Mouse (Mus musculus) T-helper 1 cell (primary cell): ENCODE results near the gene Tmem170b.
"Not testable (repeated sequence)": the region's sequence is repeated elsewhere in the genome, so short reads cannot be mapped to it uniquely, and the experiment has no call there.

Source experiments
- in situ Hi-C: fragments of 300-600 bp; cut with MboI, MseI; formaldehyde crosslinking; loops from one replicate; pipeline ENCODE4 v1.15.1; 2025; ENCODE audit warnings: high pct_unique_total_duplicates

Tmem170b gene

DNA sequence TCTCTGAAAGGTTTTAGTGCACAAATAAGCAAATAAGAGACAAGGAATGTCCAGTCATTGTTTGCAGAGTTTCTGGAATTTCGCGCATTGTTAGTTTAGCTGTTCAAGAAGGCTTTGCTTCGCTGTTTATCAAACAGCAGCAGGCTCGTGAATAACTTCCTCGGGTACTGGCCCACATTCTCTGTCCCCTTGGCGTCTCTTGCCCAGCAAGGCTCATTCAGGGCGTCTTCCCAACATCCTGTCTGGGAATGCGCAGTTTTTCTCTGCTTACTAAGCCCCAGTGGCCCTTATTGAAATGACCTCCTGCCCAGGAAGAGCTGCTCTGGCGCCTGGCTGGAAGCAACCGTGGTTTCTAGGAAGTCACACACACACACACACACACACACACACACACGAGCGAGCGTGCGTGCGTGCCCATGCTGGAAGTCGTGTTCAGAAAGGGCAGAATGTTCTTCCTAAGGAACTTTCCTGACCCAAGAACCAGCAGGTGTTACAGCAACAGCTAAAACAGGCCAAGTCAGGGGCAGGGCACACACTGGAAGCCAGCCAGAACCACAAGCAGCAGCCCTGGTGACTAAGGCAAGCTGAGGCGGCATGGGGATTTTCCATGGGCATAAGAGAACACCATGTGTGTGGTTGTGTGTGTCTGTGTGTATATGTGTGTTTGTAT lies 56.8 kb downstream of the Tmem170b start:
- in situ Hi-C loops: no loop called here

DNA sequence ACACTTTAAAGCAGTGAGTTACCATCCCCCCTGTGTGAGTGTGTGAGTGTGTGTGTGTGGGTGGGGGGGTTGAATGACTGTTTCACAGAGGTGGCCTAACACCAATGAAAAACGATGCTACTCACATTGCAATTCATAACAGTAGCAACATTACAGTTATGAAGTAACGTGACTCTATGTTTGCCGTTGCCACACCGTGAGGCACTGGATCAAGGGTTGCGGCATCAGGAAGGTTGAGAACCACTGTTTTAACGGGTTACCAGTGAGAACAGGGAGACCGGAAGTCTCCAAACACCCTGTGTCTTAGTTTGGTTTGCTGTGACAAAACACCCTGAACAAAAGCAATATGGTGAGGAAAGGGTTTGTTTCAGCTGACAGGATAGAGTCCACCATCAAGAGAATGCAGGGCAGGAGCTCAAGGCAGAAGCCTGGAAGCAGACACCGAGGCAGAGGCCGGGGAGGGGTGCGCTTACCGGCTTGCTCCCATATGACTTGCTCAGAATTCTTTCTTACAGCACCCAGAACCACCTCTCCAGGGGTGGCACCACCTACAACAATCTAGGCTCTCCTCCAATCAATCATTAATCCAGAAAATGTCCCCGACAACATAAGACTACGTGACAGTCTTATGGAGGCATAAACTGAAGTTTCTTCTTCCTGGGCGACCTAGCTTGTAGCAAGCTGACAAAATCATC lies 57.9 kb downstream of the Tmem170b start:
- in situ Hi-C loops: no loop called here

DNA sequence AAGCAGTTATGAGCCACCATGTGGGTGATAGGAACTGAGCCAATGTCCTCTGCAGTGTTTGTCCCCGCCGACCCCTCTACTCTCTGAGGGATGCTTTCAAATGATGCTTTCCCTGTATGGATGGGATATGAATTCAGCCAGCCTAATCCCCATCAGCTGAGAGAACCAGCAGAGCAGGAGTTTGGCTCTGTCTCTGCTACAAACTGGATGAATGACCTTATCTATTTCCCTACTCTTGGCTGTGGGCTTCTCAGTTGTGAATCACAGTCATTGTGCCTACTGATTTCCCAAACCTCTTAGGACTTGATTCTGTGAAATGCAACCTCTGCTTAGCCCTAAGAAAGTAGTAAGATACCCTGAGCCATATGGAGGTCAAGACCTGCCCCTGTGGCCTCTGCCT lies 64.2 kb downstream of the Tmem170b start:
- in situ Hi-C loops: no loop called here

DNA sequence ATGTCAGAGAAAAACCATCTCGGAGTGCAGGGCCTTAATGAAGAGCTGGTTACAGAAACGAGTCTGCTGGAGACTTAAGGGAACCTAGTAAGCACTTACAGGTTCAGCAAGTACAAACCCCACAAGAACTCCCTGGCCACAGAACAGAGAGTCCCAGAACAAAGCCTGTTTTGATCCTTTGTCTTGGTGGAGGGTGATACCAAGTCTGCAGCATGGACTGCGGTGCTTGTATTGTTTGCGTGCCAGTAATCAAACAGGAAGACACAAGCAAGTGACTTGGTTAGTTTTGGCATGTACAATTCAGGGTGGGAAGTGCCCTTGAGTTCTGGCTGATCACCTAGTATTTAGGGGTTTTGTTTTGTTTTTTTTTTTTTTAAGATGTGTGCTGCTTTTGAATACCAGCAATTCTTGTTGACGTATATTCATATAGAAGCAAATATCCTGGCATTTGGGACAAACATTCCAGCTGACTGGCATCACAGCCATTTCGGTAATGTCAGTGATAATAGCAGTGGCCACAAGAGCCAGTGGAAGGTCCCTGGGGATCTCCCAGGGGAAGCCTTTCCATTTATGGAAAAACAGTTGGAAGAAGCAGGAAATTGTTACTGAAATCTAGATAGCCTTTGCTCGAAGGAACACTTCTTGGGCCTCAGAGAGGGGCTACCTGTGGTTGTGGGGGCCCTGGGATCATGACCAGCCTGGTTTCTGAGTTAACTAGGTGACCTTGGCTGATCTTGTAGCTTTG lies 64.9 kb downstream of the Tmem170b start:
- in situ Hi-C loops: no loop called here

DNA sequence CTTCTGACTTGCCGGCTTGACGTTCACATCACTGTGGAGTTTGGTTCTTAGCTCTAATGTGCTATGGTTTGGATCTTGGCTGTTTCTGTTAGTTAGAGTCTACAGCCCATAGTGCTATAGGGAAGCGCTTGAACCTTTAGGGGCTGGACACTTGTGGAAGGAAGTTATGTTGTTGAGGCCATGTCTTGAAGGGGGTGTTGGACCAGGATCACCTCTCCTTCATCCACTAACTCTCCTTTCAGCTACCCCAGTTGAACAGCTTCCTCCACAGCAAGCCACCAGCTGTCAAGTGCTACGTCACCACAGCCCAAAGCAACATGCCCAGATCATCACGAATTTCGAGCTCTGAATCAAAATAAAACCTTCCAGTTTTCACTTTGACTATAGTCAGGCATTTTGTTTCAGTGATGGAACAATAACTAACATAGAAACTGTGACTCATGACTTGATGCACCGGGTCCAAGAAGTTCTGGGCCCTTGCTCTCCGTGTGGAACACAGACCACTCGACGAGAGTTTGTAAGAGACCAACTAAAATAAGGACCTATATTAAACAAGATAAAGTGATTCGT lies 65.5 kb downstream of the Tmem170b start:
- in situ Hi-C loops: no loop called here

DNA sequence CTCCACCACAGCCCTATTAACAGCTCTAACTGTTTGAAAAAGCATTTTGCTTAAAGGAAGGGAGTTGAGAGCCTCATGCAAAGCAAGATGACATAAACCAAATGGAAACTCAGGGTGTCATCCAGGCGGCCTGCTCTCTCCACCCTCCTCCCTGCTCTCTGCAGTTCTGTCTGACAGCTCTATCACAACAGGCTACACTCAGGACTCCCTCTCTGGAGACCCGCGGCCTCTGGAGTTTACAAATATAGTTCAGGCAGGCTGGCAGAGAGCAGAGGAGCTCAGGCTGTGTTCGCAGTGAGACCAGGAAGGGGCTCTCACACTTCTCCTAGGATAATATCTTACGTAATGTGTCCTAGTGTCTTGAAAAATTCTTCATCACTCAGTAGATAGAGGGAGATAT lies 67.2 kb downstream of the Tmem170b start:
- in situ Hi-C loops: not testable (repeated sequence)

DNA sequence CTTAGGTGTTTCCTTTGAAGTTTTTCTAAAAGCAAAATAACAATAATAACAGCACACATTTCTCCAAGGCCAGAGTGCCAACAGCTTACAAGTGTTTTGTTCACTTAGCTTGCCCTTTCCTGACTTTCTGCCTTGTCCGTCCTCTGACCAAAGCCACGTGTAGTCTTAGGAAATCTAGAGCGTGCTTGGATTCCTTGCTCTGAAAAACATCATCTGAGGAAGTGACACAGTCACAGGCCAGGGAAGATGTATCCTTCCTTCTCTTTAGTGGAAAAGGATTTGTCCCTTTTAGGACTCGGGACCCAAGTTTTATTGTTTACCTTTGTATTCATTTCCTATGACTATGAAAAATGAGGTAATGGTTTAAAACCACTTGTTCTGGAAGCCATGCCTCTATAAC lies 67.8 kb downstream of the Tmem170b start:
- in situ Hi-C loops: no loop called here

DNA sequence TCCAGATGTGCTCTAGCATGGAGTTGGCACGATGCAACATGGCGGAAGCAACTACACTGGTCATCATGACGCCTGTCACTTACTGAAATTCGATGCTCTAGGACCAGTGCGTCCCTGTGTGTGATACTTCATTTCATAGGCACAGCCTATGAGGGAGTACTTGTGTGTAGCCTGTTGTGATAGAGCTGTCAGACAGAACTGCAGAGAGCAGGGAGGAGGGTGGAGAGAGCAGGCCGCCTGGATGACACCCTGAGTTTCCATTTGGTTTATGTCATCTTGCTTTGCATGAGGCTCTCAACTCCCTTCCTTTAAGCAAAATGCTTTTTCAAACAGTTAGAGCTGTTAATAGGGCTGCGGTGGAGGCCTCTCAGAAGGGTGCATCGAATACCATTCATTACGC lies 68.9 kb downstream of the Tmem170b start:
- in situ Hi-C loops: not testable (repeated sequence)

DNA sequence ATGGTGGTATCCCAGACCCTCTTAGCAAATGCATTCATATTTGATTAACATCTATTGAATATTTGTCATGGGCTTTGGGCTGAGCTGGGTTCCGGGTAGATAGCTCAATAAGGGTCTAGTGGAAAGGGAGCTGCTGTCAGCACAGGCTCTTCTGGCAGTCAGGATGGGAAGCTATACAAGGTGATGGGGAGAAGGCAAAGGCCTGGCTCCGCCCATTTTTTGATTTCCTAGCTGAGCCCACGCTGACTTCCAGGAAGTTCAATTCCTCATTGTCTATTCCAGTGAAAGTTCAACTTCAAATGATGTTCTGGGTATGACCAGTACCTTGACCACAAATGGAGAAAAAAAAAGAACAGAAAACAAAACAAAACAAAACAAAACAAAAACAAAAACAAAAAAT lies 69.8 kb downstream of the Tmem170b start:
- in situ Hi-C loops: no loop called here

DNA sequence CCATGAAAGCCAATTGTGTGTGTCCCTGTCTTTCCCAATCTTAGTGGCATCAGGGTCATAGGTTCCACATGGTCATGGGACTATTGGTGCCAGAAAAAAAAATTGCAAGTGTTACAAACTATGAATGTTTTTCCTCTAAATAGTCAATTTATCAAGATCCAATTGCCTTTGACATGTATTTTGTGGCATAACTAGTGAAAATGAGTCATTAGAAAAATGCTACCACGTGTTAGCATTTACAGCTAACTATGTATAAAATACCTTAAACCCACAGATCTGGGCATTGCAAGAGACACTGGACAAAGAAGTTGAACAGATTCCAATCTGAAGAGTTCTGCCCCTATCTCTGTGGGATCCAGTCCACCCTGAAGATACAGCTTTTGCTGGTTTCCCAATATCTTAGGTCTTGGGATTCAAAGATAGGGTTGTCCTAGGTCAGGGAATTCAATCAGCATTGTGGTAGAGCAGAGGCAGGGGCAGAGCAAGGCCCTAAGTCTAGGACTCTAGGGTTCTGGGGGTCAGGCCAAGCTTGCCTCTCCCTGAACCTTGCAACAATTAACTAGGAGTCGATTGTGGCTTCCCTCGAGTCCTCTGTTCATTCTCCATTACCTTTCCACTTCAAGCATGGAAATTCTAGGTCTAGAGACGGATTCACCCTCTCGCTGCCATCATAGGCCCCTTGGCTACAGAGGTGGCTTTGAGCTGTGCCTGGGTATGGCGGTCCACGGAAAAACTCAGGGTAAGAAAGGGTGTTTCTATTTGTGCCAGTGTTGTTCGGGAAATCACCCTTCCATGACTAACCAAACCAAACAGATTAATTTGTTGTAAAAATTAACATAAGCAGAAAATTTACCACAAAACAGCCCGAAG lies 70.5 kb downstream of the Tmem170b start:
- in situ Hi-C loops: no loop called here

DNA sequence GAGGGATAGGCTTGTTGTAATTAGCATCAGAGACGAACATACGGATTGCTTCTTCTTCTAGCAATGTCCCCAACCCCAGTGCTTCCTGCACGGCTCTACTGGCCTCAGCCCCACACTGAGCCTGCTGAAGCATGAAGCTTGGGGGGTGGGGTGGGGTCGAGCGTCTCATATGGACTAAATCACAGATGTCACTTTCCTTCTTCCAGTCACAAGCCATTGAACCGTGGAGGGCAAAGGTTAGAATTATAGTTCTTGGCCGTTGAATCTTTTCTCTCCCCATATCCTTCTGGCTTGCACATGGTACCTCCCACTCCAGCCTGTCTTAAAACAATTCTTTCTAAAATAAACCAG lies 71.1 kb downstream of the Tmem170b start:
- in situ Hi-C loops: no loop called here

DNA sequence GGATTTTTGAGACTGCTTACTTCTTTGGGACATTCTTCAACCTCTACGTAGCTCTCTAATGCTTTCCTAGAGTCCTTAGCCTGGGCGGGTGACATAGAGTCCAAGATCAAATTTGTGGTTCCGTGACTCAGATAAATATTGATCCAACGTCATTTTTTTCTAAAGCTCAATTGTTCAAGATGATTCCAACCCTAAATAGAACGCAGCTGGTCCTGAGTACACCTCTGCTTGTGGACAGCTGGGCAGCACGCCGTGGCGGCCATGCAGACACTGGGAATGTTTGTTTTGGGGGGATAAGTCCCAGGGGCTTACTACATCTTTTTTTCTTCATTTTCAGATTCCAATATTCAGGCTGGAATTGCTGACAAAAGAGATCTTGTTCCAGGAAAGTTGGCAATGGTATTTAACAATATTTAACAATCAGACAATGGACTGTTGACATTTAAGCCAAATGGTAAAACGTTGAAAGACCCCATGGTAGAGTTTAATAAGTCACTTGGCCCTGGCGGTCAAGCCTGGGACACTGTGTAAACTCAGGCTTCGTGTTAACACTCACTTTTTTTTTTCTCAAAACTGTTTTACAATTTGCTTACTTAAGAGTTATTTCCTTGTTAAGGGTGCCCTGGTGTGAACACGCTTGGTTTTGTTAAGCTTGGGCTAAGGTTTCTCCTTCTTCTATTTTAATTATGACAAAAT lies 75.3 kb downstream of the Tmem170b start:
- in situ Hi-C loops: no loop called here

DNA sequence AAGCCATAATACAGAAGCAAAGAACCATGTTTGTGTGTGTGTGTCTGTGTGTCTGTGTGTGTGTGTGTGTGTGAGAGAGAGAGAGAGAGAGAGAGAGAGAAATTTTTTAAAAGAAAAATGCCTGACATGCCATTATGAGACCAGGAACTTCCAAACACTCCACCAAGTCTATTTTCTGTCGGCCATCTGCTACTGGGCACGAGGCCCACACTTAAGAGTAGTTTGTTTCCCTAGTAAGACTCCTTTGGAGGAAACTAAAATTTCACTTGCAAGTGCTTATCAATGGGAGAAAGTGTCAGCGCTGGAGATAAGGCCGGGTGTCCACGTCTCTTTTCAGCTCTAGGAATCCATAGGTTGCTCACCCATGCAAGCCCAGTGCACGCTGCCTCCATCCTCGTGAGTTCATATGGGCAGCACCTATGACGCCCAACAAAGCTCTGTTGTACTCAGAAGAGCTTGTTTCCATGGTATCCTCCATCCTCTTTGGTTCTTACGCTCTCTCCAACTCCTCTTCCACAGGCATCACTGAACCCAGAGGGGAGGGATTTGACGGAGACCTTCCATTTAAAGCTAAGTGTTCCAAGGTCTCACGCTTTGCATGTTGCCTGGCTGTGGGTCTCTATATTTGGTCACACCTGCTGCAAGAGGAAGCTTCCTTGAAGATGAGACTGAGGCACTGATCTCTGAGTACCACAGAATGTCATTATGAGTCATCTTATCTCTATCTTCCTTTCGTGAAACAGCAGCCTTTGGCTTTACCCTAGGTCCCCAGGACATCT lies 76.8 kb downstream of the Tmem170b start:
- in situ Hi-C loops: no loop called here

DNA sequence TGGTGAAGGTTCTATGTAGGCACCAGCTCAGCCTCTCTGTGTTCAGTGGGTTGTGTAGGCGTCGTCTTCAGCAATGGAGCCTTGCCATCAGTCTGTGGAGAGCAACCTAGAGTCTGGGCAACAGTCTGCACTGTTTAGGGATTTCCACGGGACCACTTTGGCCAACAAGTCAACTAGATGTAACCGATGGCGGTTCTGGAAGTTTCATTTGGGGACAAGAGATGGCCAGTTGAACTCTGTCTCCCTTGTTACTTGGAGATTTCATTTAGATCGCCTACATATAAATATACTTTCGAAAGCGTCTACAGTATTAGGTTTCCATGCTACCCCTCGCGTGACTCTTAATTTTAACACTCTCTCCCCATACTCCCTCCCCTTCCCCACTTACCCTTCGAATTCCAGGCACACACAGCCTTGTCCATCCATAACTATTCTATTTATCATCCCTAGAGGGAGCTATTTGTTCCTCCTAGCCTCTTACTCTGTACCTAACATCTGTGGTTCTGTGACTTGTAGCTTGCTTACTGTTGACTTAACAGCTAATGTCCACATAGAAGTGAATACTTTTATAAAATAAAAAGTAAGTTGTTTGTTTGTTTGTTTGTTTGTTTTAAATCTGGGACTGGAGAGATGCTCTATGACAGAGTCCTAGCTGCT lies 77.8 kb downstream of the Tmem170b start:
- in situ Hi-C loops: no loop called here

DNA sequence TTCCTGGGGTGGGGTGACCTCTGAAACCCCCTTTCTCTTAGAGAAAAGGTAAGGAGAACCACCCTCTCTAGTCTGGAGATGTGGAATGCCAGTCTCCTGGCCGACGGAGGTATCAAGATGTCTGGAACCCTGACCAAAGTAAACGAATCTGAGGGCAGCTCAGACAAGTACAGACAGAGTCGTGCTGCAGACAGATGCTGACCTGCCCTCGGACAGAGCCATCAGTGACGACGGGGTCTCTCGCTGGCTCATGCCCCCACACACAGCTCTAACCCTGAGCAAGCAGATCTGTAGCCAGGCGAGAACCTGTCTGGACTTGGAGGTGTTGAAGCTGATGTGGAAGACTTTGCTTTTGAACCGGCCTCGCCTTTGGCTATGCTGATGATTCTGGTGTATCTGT lies 79.8 kb downstream of the Tmem170b start:
- in situ Hi-C loops: no loop called here

DNA sequence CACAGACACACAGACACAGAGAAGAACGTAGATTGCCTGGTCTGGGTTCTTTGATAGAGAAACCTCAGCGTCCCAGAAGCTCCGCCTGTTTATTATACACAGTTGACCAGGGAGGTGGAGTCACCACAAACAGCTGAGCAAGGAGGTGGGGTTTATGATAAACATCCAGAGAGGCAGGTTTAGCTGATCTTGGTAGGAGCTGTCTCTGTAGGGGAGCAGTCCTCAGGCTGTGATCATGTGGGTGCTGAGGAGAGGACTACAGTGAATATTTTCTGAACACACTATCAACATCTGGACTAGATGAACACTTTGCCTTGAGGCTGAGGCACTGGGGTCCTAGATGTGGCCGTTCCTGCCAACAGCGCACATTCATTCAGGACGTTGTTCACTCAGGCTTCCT lies 83.3 kb downstream of the Tmem170b start:
- in situ Hi-C loops: no loop called here

DNA sequence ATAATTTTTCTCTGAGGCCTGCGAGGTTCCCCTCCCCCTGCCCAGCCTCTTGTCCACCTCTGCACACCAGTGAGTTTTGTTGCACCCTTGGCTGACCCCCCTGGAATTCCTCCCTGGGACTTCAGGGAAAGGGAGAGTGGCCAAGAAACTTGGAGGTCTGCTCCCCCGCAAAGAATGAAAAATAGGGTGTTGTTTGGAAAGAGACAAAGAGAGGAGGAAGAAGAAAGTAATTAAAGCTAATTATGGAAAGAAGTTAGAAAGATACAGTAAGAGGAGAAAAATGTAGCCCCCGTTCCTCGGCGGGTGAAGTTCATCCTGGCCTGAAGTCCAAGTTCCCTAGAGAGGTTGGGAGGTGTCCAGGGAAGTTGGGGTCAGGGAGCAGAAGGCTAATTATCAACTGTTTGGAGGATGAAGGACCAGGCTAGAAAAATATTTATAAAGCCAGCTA lies 83.9 kb downstream of the Tmem170b start:
- in situ Hi-C loops: no loop called here
